Mouse (Mus musculus) stomach, postnatal 0 days (tissue): ENCODE measurements at regions not wholly inside any gene's neighbourhood (a gene's known extent, or its start where the extent isn't known, plus 50 kb on each side); places are given as distances from the start of the nearest gene placed in this dataset.

Source experiments
- CTCF ChIP-seq: IDR thresholded peaks from 2 replicates; pipeline ENCODE4 v1.5.1; 2016; ENCODE audit warnings: antibody characterized with exemption, low read depth, mild to moderate bottlenecking, moderate library complexity
- EP300 ChIP-seq: optimal IDR thresholded peaks from 2 replicates; pipeline ENCODE3; 2016; ENCODE audit warnings: antibody characterized with exemption

DNA sequence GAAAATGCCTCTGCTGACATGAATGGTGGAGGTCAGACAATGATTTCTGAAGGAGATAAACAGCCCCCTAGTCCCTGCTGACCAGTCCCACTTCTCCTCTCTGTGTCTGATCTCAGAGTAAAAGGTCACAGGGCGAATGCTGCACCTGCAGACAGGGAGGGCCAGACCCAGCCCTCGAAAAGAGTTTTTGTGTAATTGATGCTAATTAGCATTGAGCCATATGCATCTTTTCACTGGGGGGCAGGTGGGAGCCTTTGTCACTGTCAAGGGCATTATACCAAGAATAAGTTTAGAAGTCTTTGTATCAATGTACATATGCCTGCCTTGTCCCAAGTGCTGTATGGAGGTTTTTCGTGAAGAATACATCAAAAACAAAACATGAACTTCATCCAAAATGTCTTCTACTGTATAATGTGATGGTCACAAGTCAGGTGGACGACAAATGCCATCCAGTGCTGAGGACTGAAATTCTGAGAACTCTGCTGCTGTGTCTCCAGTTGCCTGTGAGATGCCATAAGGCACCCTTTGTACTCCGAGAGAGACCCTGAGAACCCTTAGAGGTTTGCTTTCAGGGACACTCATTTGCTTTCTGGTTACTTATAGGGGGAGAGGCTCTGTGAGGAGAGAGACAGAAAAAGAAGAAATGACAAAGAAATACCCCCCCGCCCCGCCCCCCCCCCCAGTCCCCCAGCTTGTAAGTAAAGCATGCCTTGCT is 528.5 kb upstream of the Marcks start:
- TF ChIP-seq CTCF (no peak), EP300 (no peak)
